Mouse (Mus musculus) spleen, adult 2 months (tissue): ENCODE measurements around the gene Hist2h4.

ENCODE experiments used
- CTCF ChIP-seq: fragments of 200-500 bp; IDR thresholded peaks from 2 replicates; pipeline ENCODE4 v1.5.1; 2011; ENCODE audit warnings: mild to moderate bottlenecking, inconsistent platforms; ENCODE audit not compliant: insufficient read depth, insufficient read length, insufficient replicate concordance; ENCODE audit errors: extremely low read depth
- POLR2A ChIP-seq: fragments of 200-500 bp; IDR thresholded peaks from 2 replicates; pipeline ENCODE4 v1.6.1; 2011; ENCODE audit warnings: low read depth, low read length, inconsistent platforms

DNA sequence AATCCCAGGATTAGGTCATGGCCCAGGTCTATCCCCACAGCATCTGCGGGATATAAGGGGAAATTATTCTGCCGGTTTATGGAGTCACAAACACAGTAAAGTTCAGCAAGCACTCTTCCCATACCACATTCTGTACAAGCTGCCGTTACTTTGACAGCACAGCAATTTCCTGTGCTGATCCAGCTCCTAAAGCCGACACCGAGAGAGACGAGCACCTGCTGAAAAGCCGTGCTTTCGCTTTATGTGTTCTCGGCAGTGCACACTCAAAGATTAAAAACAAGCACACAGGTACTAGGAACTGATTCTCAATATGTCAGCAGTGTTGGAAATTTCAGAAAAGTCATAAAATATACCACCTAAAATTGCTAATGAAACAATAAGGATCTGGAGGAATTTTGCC lies 43.4 kb upstream of the Hist2h4 start:
- TF ChIP-seq CTCF: no peak
- TF ChIP-seq POLR2A: no peak
